Mouse (Mus musculus) ES-Bruce4 (cell line): ENCODE results near the gene Trmt61a.

Experiments
- CTCF ChIP-seq: IDR thresholded peaks from one replicate; pipeline ENCODE4 v1.8.1; 2011; ENCODE audit warnings: low read depth, low read length
- EP300 ChIP-seq: IDR thresholded peaks from 2 replicates; pipeline ENCODE4 v1.6.1; 2011; ENCODE audit warnings: low read depth, low read length; ENCODE audit not compliant: insufficient read depth

- TF ChIP-seq EP300 (no peak), CTCF (peak; percentile 44)
Measured at GRCm38 (mm10) chr12:111696239-111696638, 18.3 kb downstream of the Trmt61a start.
